ENCODE assay signal across 8 mouse cellular contexts in genomic region chr7:78846066-78846716, GRCm38 (mm10). TPM values are rescaled to one million over a fixed set of nuclear protein-coding genes. Genes with fewer than 3 reads are reported as not detected.
DNase-seq lines count a peak whose midpoint lies in the region; ATAC-seq lines count a peak whose summit lies in the region.

No protein-coding gene starts in this region.

- peaks cover 15% of the 10 kb centered on the region for H3K4me1 ChIP-seq in heart, embryonic 13.5 days
- H3K4me1 ChIP-seq in midbrain, embryonic 11.5 days (ENCODE audit: control insufficient read depth, insufficient read depth, low read length) = peaks cover 8% of the 10 kb centered on the region; the same call in 1 of the 2 replicates

- no peaks in the 10 kb centered on the region for H3K9me3 ChIP-seq in heart, embryonic 13.5 days
- H3K9me3 ChIP-seq in midbrain, embryonic 11.5 days (ENCODE audit: control insufficient read depth, low read length) = no peaks in the 10 kb centered on the region

- H3K9ac ChIP-seq in heart, embryonic 13.5 days = peak overlapping the region; percentile 89
- peak overlapping the region; percentile 94 for H3K9ac ChIP-seq in midbrain, embryonic 11.5 days (ENCODE audit: low read length)

- WGBS in heart, embryonic 13.5 days = 38% methylated on average over 12 of the region's 12 CpGs
- 41% methylated on average over 12 of the region's 12 CpGs for WGBS in midbrain, embryonic 11.5 days

- peak overlapping the region; percentile 69 for H3K4me3 ChIP-seq in heart, embryonic 13.5 days
- peak overlapping the region; percentile 89 for H3K4me3 ChIP-seq in midbrain, embryonic 11.5 days (ENCODE audit: low read depth, low read length)

- H3K27me3 ChIP-seq in heart, embryonic 13.5 days (replicated peaks) = peaks cover 5% of the 10 kb centered on the region; the same call in 1 of the 2 replicates
- H3K27me3 ChIP-seq in midbrain, embryonic 11.5 days (ENCODE audit: control insufficient read depth, insufficient read depth, low read length) = no peaks in the 10 kb centered on the region

- H3K36me3 ChIP-seq in heart, embryonic 13.5 days = peaks cover 29% of the 10 kb centered on the region
- H3K36me3 ChIP-seq in midbrain, embryonic 11.5 days (ENCODE audit: control insufficient read depth, insufficient read depth, low read length) = peaks cover 14% of the 10 kb centered on the region

- peak overlapping the region; percentile 57; the same call in 1 of the 2 replicates for H3K27ac ChIP-seq in heart, embryonic 13.5 days (replicated peaks)
- peak overlapping the region; percentile 54; the same call in 1 of the 2 replicates for H3K27ac ChIP-seq in midbrain, embryonic 11.5 days (ENCODE audit: low read depth, low read length)

- H3K4me2 ChIP-seq in heart, embryonic 13.5 days = peak overlapping the region; percentile 78
- H3K4me2 ChIP-seq in midbrain, embryonic 11.5 days = peak overlapping the region; percentile 69

- no peak for DNase-seq in heart, postnatal 10 days
- peak; percentile 21 for DNase-seq in R1 (ENCODE audit: low read depth, low spot score)
- DNase-seq in midbrain, embryonic 11.5 days (ENCODE audit: low spot score, missing footprints) = no peak
- no peak for DNase-seq in thymus, postnatal 10 days (ENCODE audit: low spot score in 2 of 2)
- DNase-seq in kidney, adult 9 months = no peak

- no peak for ATAC-seq in heart, embryonic 13.5 days (ENCODE audit: extremely low read depth, insufficient number of reproducible peaks, low FRiP score, low TSS enrichment)
- peak; percentile 33 to 43; a peak in 3 of 4 replicates for ATAC-seq in hematopoietic stem cell, adult 5-6 weeks (replicated peaks in 1 of 2; ENCODE audit: insufficient read depth in 1 of 2, low FRiP score in 2 of 2, low TSS enrichment in 1 of 2, low read depth in 1 of 2, poor library complexity in 2 of 2, severe bottlenecking in 2 of 2)
- ATAC-seq in midbrain, embryonic 11.5 days (ENCODE audit: low FRiP score) = no peak
- ATAC-seq in activated CD4-positive, CD25-positive, alpha-beta regulatory T cell, adult 4 months = no peak

- intact Hi-C loops in heart, postnatal 10 days (cut with DNase I) = loop anchor here (5.0 kb wide), 1 partner anchor 54 kb away; no protein-coding TSS in a partner anchor

RNA-seq across cellular contexts. Expression of gene Det1, which starts 0.9 kb away (rescaled TPM):
- 10.4 and 11.4 TPM in 2 replicates for polyA plus RNA-seq in heart, embryonic 13.5 days (2015; fragmentation: Nextera tagmentation; extraction: Ambion mirVana)
- 10 to 100 TPM in 1 of 2 experiments, 1 to 10 TPM in 1; 7.2 to 10.7 TPM for total RNA-seq in heart, postnatal 10 days (2021)
- total RNA-seq in hematopoietic stem cell, adult 5-6 weeks (2017) = 18.8 and 22.1 TPM in 2 replicates
- polyA plus RNA-seq in midbrain, embryonic 11.5 days (2014; fragmentation: Nextera tagmentation; extraction: Ambion mirVana) = 20.5 and 24.0 TPM in 2 replicates
- 10 to 100 TPM; 15.7 to 18.8 TPM for polyA plus RNA-seq in activated CD4-positive, CD25-positive, alpha-beta regulatory T cell, adult 4 months (2017; shearing (Covaris generic))

RNA-seq across cellular contexts. Expression of gene Aen, which starts 49.5 kb away (rescaled TPM):
- polyA plus RNA-seq in heart, embryonic 13.5 days (2015; fragmentation: Nextera tagmentation; extraction: Ambion mirVana) = 29.5 and 34.9 TPM in 2 replicates
- total RNA-seq in heart, postnatal 10 days (2021) = 10 to 100 TPM; 33.1 to 35.7 TPM
- total RNA-seq in hematopoietic stem cell, adult 5-6 weeks (2017) = 29.8 and 33.3 TPM in 2 replicates
- 42.2 and 48.9 TPM in 2 replicates for polyA plus RNA-seq in midbrain, embryonic 11.5 days (2014; fragmentation: Nextera tagmentation; extraction: Ambion mirVana)
- polyA plus RNA-seq in activated CD4-positive, CD25-positive, alpha-beta regulatory T cell, adult 4 months (2017; shearing (Covaris generic)) = 10 to 100 TPM; 22.0 to 25.4 TPM

Comparison
In these comparisons a context has a peak if more than half of its experiments do, and no peak if none do; other contexts are left out.
1. ATAC-seq: peak in hematopoietic stem cell, adult 5-6 weeks (2 of 2); none in heart, embryonic 13.5 days (single experiment), midbrain, embryonic 11.5 days (single experiment) and activated CD4-positive, CD25-positive, alpha-beta regulatory T cell, adult 4 months (single experiment).